Mouse (Mus musculus) monocyte, adult 5-6 weeks (primary cell): Measurements from ENCODE around the gene Wtip. TPM values are rescaled to one million over a fixed set of nuclear protein-coding genes. Genes with fewer than 3 reads are reported as not detected.
"Not testable (repeated sequence)": the region's sequence is repeated elsewhere in the genome, so short reads cannot be mapped to it uniquely, and the experiment has no call there.

Source experiments
- ATAC-seq: fragments of 153-309, 156-312 bp; replicated peaks from 2 replicates; pipeline ENCODE4 v1.8.0; 2017; ENCODE audit warnings: mild to moderate bottlenecking; ENCODE audit not compliant: low TSS enrichment, insufficient number of reproducible peaks, severe bottlenecking, poor library complexity, low FRiP score
- total RNA-seq: library from RNA; stranded (forward); fragments of 200-1000, 200-491, 200-594 nt; gene quantifications from 3 replicates; pipeline ENCODE4 v1.2.3, GENCODE M21; 2017

Wtip gene
- total RNA-seq, 1 experiment from 2014 or later: not detected

- no peak for ATAC-seq
Measured at GRCm38 (mm10) chr7:34125346-34125745, 7.7 kb downstream of the Wtip start.

GRCm38 (mm10) chr7:34122987-34123720 lies 9.9 kb downstream of the Wtip start:
- ATAC-seq: no peak

- ATAC-seq: not testable (repeated sequence)
Measured at GRCm38 (mm10) chr7:34120636-34121035, 12.4 kb downstream of the Wtip start.

- no peak for ATAC-seq
Measured at GRCm38 (mm10) chr7:34116601-34117000, 16.5 kb downstream of the Wtip start.

- ATAC-seq: no peak
Measured at GRCm38 (mm10) chr7:34109190-34109589, 23.9 kb downstream of the Wtip start.

GRCm38 (mm10) chr7:34101276-34101675 lies 31.8 kb downstream of the Wtip start:
- no peak for ATAC-seq

GRCm38 (mm10) chr7:34100002-34100401 lies 33.1 kb downstream of the Wtip start:
- ATAC-seq: no peak

GRCm38 (mm10) chr7:34094911-34095481 lies 38.1 kb downstream of the Wtip start, which contains the start of gene Scgb1b30:
Scgb1b30 (plus strand) TSS chr7:34095431.
- ATAC-seq: no peak

GRCm38 (mm10) chr7:34068132-34068531 lies 64.9 kb downstream of the Wtip start:
- ATAC-seq: not testable (repeated sequence)

Other genes starting within 250 kb of the Wtip start
- not detected in 3 replicates for gene Scgb2b26, start 188.2 kb downstream of the Wtip start, total RNA-seq
- gene Scgb2b27, start 119.3 kb downstream of the Wtip start, total RNA-seq: not detected in 3 replicates
- not detected in 3 replicates for gene Scgb1b27, start 111.8 kb downstream of the Wtip start, total RNA-seq
- gene Scgb1b30, start 37.8 kb downstream of the Wtip start, total RNA-seq: not detected in 3 replicates
- gene Uba2, start 36.3 kb upstream of the Wtip start, total RNA-seq: 107 to 120 TPM (median 115 TPM) in 3 replicates
- 22.9 to 36.0 TPM (median 31.0 TPM) in 3 replicates for gene Pdcd2l, start 63.4 kb upstream of the Wtip start, total RNA-seq
- 219 to 290 TPM (median 277 TPM) in 3 replicates for gene Gpi1, start 97.1 kb upstream of the Wtip start, total RNA-seq
- not detected in 3 replicates for gene Gm6096, start 117.8 kb upstream of the Wtip start, total RNA-seq
- 28.1 to 42.2 TPM (median 28.8 TPM) in 3 replicates for gene 4931406P16Rik, start 180.3 kb upstream of the Wtip start, total RNA-seq